Mouse (Mus musculus): ENCODE measurements around the gene B4galt3. TPM values are rescaled to one million over a fixed set of nuclear protein-coding genes. Genes with fewer than 3 reads are reported as not detected.
"Not testable (repeated sequence)": the region's sequence is repeated elsewhere in the genome, so short reads cannot be mapped to it uniquely, and the experiment has no call there.

The B4galt3 gene
- total and polyA plus RNA-seq, 2 experiments: 4.8 to 23.9 TPM

DNA sequence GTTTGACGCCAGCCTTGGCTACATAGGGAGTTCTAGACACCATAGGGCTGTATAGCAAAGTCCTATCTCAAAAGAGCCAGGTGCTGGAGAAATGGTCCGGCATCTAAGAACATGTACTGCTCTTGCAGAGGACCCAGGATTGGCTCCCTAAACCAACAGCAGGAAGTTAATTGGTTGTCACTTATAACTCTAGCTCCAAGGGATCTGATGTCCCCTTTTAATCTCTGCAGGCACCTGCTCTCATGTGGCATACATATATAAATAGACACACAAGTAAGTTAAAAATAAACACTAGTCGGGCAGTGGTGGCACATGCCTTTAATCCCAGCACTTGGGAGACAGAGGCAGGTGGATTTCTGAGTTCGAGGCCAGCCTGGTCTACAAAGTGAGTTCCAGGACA lies 34.3 kb upstream of the B4galt3 start:
- TF ChIP-seq POLR2A (IDR thresholded peaks at IDR 0.05; ENCODE audit: extremely low read depth, insufficient read depth, low read length) (no peak), CTCF (IDR thresholded peaks at IDR 0.05; ENCODE audit: low read depth, low read length) (no peak)
- 85% methylated on average over 4 of the region's 4 CpGs for WGBS
- peaks cover 17% of the 10 kb centered on the region for H3K4me1 ChIP-seq (ENCODE audit: control insufficient read depth, insufficient read depth, low read length)

DNA sequence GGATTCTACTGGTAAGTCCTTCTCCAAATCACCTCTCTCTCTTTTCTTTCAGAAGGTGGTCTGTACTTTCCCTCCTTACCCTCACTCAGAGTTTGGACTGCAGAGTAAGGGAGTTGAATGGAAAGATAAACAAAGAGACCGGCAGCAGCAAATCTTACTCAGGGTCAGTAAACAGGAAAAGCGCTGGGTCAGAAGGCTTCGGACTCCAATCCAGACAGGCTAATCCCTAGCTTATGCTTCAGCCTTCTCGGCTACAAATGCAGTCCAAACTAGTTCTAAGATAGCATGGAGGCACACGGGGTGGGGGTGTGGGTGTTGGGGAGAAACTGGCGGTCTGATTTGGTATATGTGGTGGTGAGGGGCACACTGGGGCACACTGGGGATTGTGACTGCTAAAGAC lies 32.7 kb upstream of the B4galt3 start:
- no peaks in the 10 kb centered on the region for H3K27me3 ChIP-seq (ENCODE audit: control insufficient read depth, insufficient read depth, low read length)
- H3K4me3 ChIP-seq (ENCODE audit: insufficient read depth, low read depth, low read length): no peak overlapping the region
- no peak overlapping the region for H3K9ac ChIP-seq (ENCODE audit: low read depth, low read length)
- H3K27ac ChIP-seq (replicated peaks; ENCODE audit: insufficient read depth, low read depth, low read length): no peak overlapping the region
- no peaks in the 10 kb centered on the region; the same call in 1 of the 2 replicates for H3K79me2 ChIP-seq (ENCODE audit: control insufficient read depth, insufficient read depth, low read length)
- H3K36me3 ChIP-seq (ENCODE audit: control insufficient read depth, insufficient read depth, low read length): peaks cover 48% of the 10 kb centered on the region
- TF ChIP-seq CTCF (IDR thresholded peaks at IDR 0.05; ENCODE audit: low read depth, low read length) (no peak), POLR2A (IDR thresholded peaks at IDR 0.05; ENCODE audit: extremely low read depth, insufficient read depth, low read length) (no peak)
- WGBS: 48% methylated on average over 6 of the region's 6 CpGs
- no peak for DNase-seq (ENCODE audit: extremely low read depth, low read depth, low spot score)
- H3K4me1 ChIP-seq (ENCODE audit: control insufficient read depth, insufficient read depth, low read length): peaks cover 13% of the 10 kb centered on the region

More for the DNA sequence above, 34.3 kb upstream of the B4galt3 start:
- no peaks in the 10 kb centered on the region for H3K27me3 ChIP-seq (ENCODE audit: control insufficient read depth, insufficient read depth, low read length)
- H3K27ac ChIP-seq (replicated peaks; ENCODE audit: insufficient read depth, low read depth, low read length): no peak overlapping the region
- H3K36me3 ChIP-seq (ENCODE audit: control insufficient read depth, insufficient read depth, low read length): peaks cover 39% of the 10 kb centered on the region
- DNase-seq (ENCODE audit: extremely low read depth, low read depth, low spot score): no peak
- no peak overlapping the region for H3K4me3 ChIP-seq (ENCODE audit: insufficient read depth, low read depth, low read length)
- no peak overlapping the region for H3K9ac ChIP-seq (ENCODE audit: low read depth, low read length)
- H3K79me2 ChIP-seq (ENCODE audit: control insufficient read depth, insufficient read depth, low read length): no peaks in the 10 kb centered on the region; the same call in 1 of the 2 replicates

DNA sequence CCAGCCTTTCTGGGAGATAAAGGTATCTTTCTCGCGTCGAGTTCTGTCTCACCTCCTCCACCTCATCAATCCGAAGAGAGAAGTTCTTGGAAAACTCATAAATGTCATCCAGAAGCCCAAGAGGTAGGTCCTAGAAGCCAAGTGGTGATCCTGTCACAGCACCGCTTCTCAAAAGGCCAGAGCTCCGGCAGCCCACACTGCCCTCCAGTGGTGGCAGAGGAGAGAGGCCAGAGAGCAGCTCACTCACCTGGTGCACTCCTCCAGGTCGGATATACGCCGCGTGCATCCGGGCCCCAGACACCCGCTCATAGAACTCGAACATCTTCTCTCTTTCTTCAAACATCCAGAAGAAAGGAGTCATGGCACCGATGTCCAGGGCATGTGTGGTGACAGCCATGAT lies 31.7 kb upstream of the B4galt3 start:
- H3K9ac ChIP-seq (ENCODE audit: low read depth, low read length): no peak overlapping the region
- peaks cover 50% of the 10 kb centered on the region for H3K36me3 ChIP-seq (ENCODE audit: control insufficient read depth, insufficient read depth, low read length)
- peaks cover 8% of the 10 kb centered on the region; the same call in 1 of the 2 replicates for H3K4me1 ChIP-seq (ENCODE audit: control insufficient read depth, insufficient read depth, low read length)
- 56% methylated on average over 14 of the region's 14 CpGs for WGBS
- no peaks in the 10 kb centered on the region for H3K27me3 ChIP-seq (ENCODE audit: control insufficient read depth, insufficient read depth, low read length)
- no peak overlapping the region for H3K4me3 ChIP-seq (ENCODE audit: insufficient read depth, low read depth, low read length)
- H3K79me2 ChIP-seq (ENCODE audit: control insufficient read depth, insufficient read depth, low read length): no peaks in the 10 kb centered on the region; the same call in 1 of the 2 replicates
- TF ChIP-seq CTCF (IDR thresholded peaks at IDR 0.05; ENCODE audit: low read depth, low read length): peak; percentile 94
- no peak for TF ChIP-seq POLR2A (IDR thresholded peaks at IDR 0.05; ENCODE audit: extremely low read depth, insufficient read depth, low read length)
- H3K27ac ChIP-seq (replicated peaks; ENCODE audit: insufficient read depth, low read depth, low read length): no peak overlapping the region
- DNase-seq (ENCODE audit: extremely low read depth, low read depth, low spot score): peak; percentile 54

DNA sequence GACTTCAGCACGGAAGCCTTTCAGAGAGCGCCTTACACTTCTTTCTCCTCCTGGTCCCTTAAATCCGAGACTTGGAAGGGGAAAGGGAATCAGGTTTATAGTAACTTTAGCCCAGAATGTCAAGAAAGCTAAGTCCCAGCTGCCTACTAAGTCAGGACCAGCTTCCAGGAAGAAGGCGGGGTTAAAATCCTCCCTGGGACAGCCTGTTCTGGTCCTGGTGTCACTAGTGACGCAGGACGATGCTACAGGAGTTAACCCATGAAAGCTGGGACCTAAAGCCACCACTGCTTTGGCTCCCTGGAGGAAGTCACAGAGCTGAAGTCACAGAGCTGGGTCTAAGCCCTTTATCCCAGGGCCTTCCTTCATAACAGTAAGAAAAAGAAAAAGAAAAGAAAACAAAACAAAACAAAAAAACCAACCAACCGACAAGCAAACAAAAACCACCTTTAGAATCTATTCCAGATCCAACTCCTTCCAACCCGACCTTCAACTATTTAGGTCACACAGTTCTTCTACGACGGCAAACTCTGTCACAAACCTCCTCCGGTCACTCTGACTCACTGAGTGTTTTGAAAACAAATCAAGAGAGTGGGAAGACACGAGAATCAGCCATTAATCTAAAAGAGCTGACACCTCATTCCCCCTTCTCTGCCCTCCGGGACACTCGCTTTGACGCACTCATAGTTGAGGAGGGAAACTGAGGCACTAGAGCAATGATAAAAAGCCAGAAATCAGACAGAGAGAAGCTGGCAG lies 30.0 kb upstream of the B4galt3 start:
- Histone ChIP-seq H3K4me3 (ENCODE audit: insufficient read depth, low read depth, low read length) (no peak overlapping the region), H3K27me3 (ENCODE audit: control insufficient read depth, insufficient read depth, low read length) (no peaks in the 10 kb centered on the region), H3K79me2 (ENCODE audit: control insufficient read depth, insufficient read depth, low read length) (no peaks in the 10 kb centered on the region; the same call in 1 of the 2 replicates), H3K27ac (replicated peaks; ENCODE audit: insufficient read depth, low read depth, low read length) (no peak overlapping the region; the same call in 1 of the 2 replicates), H3K36me3 (ENCODE audit: control insufficient read depth, insufficient read depth, low read length) (peaks cover 54% of the 10 kb centered on the region), H3K4me1 (ENCODE audit: control insufficient read depth, insufficient read depth, low read length) (peaks cover 4% of the 10 kb centered on the region; the same call in 1 of the 2 replicates), H3K9ac (ENCODE audit: low read depth, low read length) (no peak overlapping the region)
- TF ChIP-seq POLR2A (IDR thresholded peaks at IDR 0.05; ENCODE audit: extremely low read depth, insufficient read depth, low read length) (no peak), CTCF (IDR thresholded peaks at IDR 0.05; ENCODE audit: low read depth, low read length) (no peak)
- peak; percentile 65 for DNase-seq (ENCODE audit: extremely low read depth, low read depth, low spot score)
- 56% methylated on average over 15 of the region's 15 CpGs for WGBS

- TF ChIP-seq POLR2A (IDR thresholded peaks at IDR 0.05; ENCODE audit: extremely low read depth, insufficient read depth, low read length): no peak
- TF ChIP-seq CTCF (IDR thresholded peaks at IDR 0.05; ENCODE audit: low read depth, low read length): no peak
- Histone ChIP-seq H3K9ac (ENCODE audit: low read depth, low read length) (no peak overlapping the region), H3K27ac (replicated peaks; ENCODE audit: insufficient read depth, low read depth, low read length) (no peak overlapping the region), H3K36me3 (ENCODE audit: control insufficient read depth, insufficient read depth, low read length) (peaks cover 47% of the 10 kb centered on the region), H3K27me3 (ENCODE audit: control insufficient read depth, insufficient read depth, low read length) (no peaks in the 10 kb centered on the region), H3K4me1 (ENCODE audit: control insufficient read depth, insufficient read depth, low read length) (peaks cover 4% of the 10 kb centered on the region), H3K79me2 (ENCODE audit: control insufficient read depth, insufficient read depth, low read length) (no peaks in the 10 kb centered on the region; the same call in 1 of the 2 replicates), H3K4me3 (ENCODE audit: insufficient read depth, low read depth, low read length) (no peak overlapping the region)
- 75% methylated on average over 10 of the region's 10 CpGs for WGBS
- DNase-seq (ENCODE audit: extremely low read depth, low read depth, low spot score): no peak
Observed at GRCm38 (mm10) chr1:171240911-171241310, 29.2 kb upstream of the B4galt3 start.

DNA sequence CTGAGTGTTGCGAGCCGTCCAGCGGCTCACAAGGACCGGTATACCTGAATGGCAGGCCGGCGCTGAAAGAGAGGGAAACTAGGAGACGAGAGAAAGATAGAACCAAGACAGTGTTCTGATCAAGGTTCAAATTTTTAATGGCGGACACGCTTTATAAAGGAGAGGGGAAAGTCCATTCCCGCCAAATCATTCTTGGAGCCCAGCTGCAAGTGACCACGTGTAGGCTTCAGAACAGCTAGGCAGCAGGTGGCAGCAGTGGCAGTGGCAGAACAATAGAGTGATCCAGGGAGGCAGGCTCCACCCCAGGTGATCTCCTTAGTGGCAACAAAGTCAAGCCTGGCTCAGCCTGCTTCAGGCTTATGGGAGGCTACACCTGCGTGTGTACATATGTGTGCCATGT lies 28.2 kb upstream of the B4galt3 start:
- H3K4me3 ChIP-seq (ENCODE audit: insufficient read depth, low read depth, low read length); H3K27me3 ChIP-seq (ENCODE audit: control insufficient read depth, insufficient read depth, low read length); H3K9ac ChIP-seq (ENCODE audit: low read depth, low read length); H3K79me2 ChIP-seq (ENCODE audit: control insufficient read depth, insufficient read depth, low read length); H3K4me1 ChIP-seq (ENCODE audit: control insufficient read depth, insufficient read depth, low read length): not testable (repeated sequence)
- Histone ChIP-seq H3K27ac (replicated peaks; ENCODE audit: insufficient read depth, low read depth, low read length) (peak overlapping the region; percentile 10; the same call in 1 of the 2 replicates), H3K36me3 (ENCODE audit: control insufficient read depth, insufficient read depth, low read length) (peaks cover 38% of the 10 kb centered on the region)
- 65% methylated on average over 12 of the region's 12 CpGs for WGBS
- DNase-seq (ENCODE audit: extremely low read depth, low read depth, low spot score): peak; percentile 49

Data from liver, adult 2 months (tissue).